Mouse (Mus musculus): ENCODE results near the gene Apba2.

Gene Apba2

DNA sequence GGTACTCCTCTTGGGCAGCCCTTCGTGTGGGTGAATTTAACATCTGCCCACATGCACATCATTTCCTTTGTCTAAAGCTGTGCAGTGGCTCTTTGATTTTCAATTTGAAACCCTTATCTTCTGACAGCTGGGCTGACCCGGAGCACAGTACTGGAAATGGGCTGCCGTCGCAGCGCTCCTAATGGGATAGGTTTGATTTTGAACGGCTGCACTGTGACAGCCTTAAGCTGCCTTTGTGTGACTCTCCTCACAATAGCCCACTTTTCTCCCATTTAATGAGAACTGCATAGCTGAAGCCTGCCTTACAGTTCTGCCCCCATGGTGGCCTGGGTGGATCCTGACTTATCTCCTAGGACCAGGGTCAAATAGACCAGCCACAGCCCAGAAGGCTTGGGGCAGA lies 31.9 kb downstream of the Apba2 start:
- no peak for DNase-seq

DNA sequence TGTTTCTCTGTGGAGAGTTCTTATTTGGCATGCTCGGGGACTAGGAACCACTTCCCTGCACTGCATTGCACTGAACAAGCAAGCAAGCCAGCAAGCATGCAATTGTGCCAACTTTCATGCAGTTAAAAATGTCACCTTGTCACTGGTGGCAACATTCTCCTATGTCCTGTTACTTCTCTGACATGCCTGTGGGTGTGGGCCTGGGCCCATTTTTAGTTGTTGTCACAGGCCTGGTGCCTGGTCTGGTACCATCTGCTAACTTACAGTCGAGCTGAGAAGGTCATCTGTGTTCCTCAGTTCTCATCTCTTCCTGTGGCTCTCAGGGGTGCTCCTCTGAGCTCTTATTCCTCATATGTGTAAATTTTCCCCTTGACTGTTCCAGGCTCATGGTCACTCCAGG lies 33.8 kb downstream of the Apba2 start:
- DNase-seq = no peak

DNA sequence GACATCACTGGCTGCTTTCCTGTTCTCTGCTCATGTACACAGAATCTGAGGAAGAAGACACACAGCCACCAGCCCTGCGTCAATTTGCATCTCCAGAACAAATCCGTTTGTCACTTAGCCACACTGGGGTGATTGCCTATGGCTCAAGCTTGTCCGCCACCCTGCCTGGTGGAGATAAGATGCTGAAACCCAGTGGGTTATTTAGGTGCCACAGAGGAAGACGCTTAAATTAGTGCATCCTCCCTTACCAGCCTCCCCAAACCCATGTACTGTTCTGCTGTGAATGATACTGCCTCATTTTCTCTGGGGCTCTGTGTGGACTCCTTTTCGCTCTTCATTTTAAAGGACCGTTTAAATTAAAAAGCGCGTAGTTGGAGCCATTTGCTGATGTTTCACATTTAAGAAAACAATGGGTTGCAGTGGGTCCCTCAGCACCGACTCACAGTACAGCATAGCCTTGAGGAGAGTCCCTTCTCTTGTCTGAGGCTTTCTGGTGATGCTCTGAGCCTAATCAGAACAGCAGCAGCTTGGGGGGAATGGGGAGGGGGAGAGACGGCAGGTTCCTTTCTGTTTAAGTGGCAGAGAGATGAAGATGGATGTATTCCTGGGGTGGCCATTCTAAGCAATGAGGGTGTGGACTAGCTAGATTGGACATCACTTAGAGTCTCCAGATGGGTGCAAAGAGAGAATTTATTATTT lies 38.1 kb downstream of the Apba2 start:
- DNase-seq = no peak

DNA sequence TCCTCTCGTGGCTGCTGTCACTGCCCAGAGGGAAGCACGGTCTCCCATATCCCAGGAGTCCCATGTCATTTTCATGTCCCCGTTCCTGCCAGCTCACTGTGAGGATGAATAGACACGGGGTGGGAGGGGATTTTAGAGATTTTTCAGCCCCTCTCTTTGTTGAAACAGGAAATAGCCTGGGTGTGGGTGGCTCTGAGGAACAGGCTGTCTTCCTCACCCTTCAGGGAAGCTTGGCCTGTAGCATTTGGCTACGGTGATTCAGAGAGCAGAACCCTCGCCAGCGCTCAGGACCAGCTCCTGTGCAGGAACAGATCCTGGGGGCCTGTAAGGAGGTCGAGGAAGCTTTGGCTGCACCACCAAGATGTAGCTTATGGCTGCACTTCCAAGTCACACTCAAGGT lies 45.3 kb downstream of the Apba2 start:
- no peak for DNase-seq

DNA sequence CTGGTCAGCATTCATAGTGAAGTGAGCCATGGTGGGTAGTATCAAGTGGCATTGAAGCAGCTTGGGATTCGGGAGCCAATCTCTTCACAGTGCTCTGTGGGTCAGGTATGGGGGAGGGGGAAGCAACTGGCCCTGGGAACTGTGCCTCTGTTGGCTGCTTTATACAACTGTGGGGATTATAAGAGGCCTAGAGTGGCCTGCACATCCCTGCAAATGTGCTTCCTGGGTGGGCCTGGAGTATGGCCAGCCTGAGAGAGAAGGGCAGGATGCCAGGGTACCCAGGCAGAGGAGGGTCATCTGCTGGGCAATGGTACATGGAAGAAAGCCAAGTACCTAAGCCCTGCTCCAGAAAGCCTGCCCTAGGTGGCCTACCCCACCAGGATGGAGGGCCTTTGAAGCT lies 49.4 kb downstream of the Apba2 start:
- no peak for DNase-seq

DNA sequence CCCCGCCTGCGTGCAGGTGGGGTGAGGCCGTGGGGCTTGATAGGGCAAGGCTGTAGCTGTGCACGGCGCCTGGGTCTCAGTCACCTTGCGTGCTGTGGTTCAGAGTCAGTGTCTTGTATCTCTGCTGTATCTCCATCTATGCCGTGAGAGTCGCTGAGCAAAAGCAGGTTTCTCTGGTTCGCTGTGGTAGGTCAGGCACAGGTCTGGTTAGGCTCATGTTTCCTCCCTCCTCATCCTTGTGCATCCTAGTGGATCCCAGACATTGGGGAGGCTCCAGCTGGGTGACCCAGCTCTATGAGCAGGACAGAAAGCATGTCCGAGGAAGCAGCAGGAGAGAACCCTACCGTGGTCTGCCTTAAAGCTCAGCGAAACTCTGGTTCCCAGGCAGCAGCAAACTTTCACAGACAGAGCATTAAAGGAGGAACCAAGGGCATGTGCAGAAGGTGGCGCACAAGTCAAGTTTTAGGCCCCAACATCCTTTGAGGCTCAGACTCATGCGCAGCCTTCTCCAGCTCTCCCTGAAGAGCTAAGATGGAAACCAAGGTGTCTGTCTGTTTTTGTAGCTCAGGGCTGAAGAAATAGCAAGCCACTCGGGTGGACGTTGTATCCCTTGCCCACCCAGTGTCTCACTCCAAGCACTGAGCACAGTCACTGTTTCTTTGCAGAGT lies 51.2 kb downstream of the Apba2 start:
- DNase-seq = no peak

DNA sequence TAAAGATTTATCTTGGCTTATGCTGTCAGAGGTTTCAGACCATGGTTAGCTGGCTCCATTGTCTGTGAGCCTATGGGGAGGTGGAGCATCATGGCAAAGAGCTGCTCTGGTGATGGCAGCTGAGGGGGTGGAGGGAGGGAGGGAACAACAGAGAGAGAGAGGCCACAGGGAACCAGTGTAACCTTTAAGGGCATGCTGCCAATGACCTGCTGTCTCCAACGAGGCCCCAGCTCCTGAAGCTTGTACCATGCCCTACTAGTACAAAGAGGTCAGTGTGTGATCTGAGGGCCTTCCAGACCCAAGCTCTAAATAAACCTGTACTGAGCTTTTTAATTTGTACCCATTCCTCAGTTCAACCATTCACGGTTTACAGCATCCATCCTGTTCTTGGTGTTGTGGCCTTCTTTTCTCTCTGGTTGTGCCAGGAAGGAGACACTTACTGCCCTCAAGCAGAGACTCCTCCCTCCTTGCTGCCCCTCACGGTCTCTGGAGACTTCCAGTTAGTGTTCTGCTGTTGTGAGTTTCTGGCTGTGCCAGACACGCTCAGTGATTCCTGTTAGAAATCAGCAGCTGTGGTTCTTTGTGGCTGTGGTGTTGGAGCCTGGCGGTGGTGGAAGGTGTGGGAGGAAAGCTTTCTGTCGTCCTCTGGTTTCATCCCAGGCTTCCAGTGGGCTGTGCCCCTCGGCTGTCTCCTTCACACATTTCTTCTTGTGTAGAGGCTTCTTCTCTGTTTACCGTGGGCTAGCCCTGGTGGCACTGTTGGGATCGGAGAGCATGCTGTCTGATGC lies 60.4 kb downstream of the Apba2 start:
- DNase-seq = no peak

DNA sequence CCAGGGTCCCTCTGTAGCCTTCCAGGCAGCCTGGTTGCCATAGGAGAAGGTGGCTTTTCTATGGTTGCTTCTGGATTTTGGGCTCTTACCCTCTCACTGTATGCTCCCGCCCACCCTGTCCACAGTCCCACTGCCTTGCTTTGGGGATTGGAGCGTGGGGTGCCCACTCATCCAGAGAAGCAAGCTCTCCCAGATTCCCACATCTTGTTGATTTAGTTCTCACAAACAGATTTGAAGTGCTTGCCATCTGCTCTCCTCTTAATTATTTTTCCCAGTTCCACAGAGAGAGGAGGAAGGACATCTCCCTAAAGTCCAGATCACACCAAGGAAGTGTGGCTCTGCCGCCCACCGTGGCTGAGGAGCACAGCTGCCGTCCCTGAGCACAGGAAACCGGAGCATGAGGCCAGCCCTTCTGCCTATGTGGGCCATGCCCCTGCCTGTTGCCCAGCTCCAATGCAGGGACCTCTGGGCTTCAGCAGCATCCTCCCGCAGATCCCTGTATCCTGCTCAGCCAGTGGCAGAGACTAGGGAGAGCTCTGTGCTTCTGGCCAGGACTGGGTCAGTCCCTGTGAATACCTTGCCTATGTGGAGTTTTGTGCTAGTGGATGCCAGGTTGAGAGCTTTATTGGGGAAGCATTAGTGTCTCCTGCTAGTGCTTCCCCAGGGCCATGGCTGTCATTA lies 63.5 kb downstream of the Apba2 start:
- DNase-seq = no peak

DNA sequence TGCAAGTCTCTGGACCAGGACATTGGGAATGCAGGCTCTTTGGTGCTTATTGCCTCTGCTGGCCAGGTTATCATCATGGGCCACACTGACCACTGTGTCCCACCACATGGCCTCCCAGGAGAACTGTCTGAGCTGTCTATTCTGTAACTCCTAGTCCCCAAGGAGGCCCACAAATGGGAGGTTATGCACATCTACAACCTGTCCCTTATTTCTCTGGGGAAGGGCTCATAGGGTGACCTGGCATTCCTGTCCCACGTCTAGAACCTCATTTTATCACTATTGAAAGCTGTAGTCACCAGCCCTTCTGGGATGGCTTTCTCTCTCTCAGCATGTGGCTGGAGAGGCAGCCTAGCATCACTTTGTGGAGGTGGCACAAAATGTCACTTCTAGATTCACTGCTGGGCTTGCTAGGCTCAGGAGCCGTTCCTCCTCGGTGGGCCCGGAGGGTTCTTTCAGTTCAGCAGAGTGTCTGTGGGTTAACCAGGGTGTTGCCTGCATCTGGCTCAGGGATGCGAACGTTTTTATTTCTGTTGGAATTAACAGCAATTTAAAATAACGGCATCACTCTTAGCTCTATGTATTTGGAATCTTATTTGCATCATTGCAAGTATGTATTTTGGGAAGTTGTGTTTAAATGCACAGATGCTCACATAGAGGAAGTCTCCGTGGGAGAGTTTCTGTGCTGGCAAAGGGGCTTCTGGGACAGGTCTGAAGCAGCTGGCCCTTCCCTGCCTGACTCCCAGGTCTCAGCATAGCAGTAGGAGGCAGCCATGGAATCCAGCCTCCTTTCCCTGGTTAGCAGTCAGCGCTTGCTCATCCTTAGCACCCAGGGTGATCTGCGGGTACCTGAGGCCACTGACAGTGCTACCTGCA lies 65.1 kb downstream of the Apba2 start:
- DNase-seq = no peak

DNA sequence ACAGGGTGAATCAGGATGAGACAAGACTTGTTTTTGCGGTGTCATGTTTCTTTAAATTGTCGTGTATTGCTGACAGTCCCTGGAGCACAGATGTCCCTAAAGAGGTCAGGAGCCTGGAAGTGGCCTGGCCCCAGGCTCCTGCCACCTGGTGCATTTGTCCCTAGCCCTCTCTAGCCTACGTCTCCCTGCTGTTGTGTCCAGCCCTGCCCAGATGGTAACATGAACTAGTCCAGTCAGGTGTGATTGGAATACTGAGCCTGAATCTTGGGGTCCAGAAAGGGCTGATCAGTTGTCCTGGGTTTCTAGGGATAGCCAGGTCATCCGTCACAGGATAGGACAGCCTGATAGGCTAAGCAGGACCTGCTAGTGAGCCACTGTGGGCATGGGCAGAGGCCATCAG lies 67.2 kb downstream of the Apba2 start:
- no peak for DNase-seq

DNA sequence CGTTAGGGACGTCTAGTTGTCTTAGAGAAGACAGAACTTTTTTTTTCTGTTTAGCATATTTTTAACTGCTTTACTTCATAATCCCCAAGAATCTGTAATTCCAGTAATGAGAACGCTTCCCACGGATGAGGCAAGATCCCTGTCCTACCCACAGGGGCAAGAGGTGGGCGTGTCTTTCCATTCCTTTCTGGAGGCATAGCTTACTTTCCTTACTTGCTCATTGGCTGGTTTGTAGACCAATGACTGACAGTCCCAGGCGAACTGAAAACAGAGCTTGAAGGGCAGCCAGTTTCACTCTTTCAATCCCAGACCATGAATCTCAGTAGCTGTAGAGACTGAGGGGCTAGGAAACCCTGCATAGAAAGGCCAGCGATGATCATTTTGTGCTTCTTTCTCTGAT lies 68.2 kb downstream of the Apba2 start:
- DNase-seq = no peak

DNA sequence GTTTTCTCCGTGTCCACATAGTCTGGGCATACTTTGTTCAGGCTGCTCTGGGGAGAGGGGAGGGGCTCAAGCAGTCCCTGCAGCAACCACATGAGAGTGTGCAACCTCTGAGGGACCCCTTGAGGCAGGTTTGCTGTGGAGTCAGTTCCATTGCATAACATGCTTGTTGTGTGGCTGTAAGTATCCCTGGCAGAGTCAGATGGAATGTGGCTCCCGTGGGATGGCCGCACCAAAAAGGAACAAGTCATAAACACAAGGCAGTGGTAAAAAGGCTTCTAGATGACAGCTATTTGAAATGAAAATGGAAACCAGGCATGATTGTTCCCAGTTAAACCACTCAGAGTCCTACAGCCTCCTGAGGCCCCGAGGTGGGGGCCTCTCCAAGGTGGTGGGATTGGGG lies 69.4 kb downstream of the Apba2 start:
- DNase-seq = no peak

DNA sequence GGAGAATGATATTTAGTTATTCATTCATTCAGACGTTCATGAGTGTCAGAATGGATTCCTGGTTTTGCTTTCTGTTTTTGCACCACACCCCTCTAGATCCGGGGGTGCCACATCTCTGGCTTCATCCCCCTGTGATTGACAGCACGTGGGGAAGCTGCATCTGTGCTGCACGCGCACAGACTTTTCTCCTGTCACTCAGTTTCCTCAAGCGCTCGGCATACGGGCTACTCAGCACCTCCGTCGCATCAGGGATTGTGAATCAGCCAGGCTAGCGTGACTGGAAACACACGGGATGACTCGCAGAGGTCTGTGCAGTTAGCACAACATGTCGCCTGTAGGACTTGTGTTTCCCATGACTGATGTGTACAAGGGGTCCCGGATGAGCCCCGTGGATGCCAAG lies 72.6 kb downstream of the Apba2 start:
- DNase-seq = no peak

DNA sequence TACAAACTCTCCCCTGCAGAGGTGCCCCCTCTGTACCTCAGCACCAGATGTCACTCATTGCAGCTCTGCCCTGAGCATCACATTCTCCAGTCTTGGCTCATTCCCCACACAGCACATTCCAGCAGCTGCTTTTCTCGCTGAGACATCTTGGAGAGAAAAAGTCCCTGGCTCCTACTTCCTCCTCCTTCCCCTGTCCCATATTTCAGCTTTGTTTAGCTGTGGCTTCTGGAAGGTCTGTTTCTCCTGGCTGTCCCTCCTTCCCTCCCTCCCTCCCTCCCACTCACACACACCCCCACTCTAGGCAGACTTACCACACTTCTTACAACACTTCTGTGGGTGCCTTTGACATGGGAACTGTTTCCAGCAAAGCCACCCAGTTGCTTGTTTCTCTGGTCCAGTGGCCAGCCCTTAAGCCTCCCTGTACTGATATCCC lies 75.0 kb downstream of the Apba2 start:
- no peak for DNase-seq

DNA sequence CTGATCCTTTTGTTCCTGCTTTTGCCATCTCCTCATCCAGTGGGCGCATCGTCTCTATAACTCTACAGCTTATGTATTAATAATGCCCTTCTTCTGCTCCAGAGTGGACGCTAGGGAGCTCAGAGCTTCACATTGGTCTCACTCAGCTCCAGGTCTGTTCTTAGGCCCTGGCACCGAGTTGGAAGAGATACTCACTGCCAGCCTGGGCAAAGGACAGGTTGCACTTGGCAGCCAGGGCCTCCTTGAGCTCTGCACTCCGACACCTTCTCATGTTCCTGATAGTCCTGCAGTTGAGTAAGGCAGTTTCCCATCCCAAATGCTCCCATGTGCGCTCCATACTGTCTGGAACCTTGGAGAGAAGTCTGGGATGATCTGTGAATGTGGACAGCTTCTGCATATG lies 76.7 kb downstream of the Apba2 start:
- no peak for DNase-seq

DNA sequence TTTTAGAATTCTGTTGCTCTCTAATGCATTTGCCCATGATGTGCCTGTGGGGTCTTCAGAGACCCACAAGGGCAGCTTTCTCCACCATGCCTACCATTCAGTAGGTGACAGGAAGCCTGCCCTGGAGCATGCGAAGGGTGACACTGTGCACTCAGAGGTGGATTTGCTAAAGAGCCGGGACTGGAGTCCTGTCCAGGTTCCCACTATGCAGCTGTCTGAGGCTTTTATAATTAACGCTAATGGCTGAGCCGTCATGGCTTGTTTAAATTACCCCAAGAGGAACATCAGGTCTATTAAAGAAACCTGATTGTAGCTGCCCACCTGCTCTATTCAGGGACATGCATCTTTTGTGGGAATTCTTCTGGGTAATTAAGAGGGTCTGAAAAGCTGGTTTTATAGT lies 78.4 kb downstream of the Apba2 start:
- no peak for DNase-seq

DNA sequence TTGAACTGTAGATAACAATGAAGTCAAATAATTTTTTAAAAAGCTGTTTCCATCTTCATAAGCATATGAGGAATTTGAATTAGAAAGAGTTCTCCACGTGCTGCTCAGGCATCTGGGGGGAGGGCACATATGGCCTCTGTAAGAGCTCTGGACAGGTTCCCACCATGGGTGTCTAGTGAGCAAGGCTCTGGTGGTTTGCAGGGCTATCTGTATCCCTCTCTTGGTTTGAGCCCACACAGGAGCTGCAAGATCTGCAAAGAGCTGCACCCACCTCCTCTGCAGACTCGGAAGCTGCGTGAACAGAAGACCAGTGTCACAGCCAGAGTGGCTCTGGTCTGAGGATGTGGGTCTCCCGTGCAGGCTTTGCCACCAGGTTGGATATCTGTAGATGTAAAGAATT lies 78.8 kb downstream of the Apba2 start:
- no peak for DNase-seq

DNA sequence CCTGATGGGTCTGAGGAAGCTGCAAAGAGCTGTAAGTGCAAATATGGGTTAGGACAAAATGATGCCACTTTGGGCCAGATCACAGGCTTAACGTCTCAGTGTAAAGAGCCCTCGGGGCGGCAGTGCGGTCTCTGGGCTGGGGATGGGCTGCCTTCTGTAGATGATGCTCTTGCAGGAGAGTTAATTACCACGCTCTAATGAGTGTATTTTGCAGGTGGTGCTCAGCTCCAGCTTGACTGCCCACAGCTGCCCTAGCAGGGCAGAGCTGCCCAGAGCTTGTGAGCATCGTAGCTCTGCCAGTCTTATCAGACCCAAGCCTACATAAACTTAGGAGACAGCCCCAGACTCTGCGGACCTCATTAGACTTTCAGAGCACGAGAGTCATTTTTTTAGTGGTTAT lies 80.9 kb downstream of the Apba2 start:
- DNase-seq = no peak

DNA sequence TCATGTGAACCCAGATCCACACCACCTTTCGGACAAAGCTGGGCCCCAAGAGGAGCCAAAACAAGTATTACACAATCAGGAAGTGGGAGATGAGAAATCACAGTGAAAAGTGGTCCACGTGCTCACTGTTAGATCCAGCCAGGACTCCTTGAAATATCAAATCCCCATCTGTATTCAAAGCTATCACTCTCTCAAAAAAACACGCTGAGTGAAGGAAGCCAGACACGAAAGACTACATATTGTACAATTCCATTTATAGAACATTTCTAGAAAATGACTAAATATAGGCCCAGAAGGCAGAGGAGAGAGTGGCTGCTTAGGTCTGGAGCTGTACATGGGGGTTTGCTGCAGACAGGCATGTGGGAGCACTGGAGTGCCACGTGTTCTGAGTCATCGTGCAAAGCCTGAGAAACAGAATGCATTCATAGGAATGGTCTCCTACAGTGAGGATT lies 82.2 kb downstream of the Apba2 start:
- DNase-seq = no peak

DNA sequence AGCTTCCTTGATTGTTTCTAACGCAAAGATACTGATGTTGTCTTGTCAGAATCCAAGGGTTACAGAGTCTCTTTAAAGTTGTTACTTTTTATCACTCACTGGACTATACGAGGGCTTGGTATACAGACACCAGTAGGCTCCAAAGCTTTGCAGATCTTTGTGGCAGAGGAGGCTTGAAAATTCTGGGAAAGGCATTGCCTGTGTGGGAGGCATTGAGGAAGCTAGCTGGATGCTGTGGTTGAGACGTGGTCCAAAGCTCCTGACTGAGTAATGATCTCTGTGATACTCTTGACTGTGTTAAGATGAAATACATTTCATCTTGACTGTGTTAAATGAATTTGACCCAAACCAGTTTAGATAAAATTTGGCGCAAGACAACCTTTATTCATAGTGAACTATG lies 84.6 kb downstream of the Apba2 start:
- no peak for DNase-seq

DNA sequence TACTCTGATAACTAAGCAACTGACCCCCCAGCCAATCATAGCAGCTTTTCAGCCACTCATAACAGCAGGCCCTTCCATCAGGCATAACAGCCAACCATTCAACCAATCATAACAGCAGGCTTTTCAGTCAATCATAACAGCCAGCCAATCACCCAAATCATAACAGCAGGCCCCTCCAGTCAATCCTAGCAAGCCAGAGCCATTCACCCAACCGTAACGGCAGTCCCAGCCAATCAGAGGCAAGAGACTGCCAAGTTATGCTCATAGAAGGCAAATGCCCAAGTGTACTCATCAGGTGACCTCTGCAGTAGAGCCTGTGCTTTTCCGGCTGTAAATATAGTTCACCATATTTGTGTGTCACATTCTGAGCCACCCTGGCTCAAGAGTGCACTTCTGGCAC lies 85.1 kb downstream of the Apba2 start:
- DNase-seq = no peak

DNA sequence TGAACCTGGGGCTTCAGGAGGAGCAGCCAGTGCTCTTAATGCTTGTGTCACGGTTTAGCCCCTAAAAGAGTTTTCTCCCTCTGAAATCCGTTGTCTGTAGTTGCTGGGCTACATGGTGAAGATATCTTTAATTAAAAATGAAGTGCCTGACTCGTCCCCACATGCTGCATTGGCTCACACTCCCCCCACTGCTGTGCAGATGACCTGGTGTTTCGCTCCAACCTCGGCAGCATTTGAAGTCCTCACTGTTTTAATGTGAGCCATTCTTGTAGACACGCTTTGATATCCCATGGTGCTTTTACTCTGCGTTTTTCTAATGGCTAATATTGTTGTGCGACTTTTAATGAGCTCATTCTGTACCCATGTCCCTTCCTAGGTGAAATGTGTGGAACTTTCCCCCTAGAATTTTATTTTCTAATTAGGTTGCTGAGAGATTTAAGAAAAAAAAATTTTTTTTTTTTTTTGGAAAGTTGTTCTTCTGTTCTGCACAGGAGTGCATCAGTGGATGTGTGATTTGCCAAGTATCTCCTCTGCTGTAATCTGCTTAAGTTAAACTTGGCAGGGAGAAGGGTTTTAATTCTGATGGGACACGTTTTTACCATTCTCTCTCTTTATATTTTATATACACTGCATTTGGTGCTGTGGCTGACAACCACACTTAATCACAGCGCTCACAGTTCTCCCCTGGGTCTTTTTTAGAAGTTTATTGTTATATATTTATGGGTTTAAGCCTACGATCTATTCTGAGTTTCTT lies 87.3 kb downstream of the Apba2 start:
- DNase-seq = no peak
